Mouse (Mus musculus): Measurements from ENCODE around the gene Csn3.

Csn3 gene

GRCm38 (mm10) chr5:87925372-87925771, at the start of gene Csn3:
TSS of gene Csn3 (plus strand) at chr5:87925579.
- DNase-seq (ENCODE audit: low read depth, low spot score), result no peak

DNA sequence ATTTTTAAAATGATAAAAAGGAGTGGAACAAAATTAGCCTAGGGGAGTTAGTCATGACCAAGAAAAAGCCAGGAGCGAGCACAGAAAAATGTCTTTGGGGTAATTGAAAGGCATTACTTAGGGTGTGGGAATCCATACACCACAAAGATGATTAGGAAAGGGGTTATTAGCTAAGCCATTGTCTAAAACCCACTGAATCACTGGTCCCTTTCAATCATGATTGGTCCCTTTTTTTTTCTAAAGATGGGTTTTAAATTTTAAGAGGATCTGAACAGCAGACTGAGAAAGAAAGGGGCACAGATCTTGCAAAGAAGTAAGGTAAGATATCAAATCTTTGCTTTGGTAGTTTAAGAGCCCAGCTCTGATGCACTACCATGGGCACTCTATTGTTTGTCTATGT, 40.6 kb upstream of the Csn3 start, which contains the start of gene Odam:
Odam (plus strand) TSS at position 301 of the 400 bp plus-strand sequence.
- DNase-seq (ENCODE audit: low read depth, low spot score), result no peak

- DNase-seq (ENCODE audit: low read depth, low spot score), result peak; percentile 37
Observed at GRCm38 (mm10) chr5:87931603-87932002, 6.2 kb downstream of the Csn3 start.

GRCm38 (mm10) chr5:87940752-87941151, 15.4 kb downstream of the Csn3 start:
- DNase-seq (ENCODE audit: low read depth, low spot score), result no peak

- DNase-seq (ENCODE audit: low read depth, low spot score), result no peak
Observed at GRCm38 (mm10) chr5:87942515-87942914, 17.1 kb downstream of the Csn3 start.

DNA sequence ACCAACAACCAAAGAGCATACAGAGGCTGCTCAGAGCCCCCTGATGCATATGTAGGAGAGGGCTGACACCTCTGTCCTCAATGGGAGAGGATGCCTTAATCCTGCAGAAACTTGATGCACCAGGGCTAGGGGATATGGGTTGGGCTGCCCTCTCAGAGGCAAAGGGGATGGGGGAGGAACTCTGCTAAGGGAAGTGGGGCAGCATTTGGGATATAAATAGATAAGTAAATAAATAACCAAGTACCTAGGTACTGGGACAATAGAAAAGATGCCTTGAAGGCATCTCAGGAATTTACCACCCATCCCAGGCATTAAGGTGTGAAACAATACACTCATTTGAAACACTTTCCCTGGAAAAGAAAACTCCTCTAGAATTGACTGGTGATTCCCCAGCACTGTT, 26.5 kb downstream of the Csn3 start:
- peak; percentile 65 for DNase-seq (ENCODE audit: low read depth, low spot score)

DNA sequence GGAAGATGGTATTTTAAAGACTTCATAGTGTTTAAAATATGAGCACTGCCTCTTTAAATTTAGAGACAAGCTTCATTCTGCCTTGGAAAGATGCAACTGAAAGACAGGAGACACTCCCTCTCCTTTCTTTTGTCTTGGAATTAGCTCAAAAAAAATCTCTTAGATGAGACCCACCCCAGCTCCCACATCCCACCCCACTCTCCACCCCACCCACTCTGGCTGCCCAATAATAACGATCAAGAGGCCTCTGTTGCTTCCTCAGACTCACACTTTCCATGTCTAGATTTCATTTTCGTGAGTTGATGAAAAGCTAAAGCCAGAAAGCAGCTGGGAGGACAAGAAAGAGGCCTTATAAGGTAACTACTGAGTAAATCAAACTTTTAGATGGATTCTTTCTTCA, 43.8 kb downstream of the Csn3 start, which contains the start of the genes 2310003L06Rik and Gm28434:
2310003L06Rik (plus strand) TSS at position 259 of the 400 bp plus-strand sequence.
Gm28434 (plus strand) TSS at position 317 of the 400 bp plus-strand sequence.
- peak; percentile 42 for DNase-seq (ENCODE audit: low read depth, low spot score)

DNA sequence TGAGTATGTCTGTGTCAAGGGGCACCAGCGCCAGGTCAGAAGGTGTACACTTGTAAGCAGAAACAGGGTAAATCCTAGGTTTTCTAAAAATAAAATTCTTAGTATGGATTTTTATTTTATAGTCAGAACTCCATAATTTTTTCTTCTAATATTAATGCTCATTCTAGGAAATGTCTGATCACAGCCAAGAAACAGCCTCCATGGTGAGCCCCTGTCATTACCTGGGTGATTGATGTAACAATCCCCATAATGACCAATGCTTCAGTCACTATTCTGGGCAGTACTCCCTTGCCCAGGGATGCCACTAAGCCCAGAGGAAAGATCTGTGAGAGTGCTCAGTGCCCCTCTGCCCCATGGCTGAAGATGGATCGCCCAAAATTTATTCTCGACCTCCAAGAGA, 53.8 kb downstream of the Csn3 start, which contains the start of gene Cabs1:
Cabs1 (plus strand) TSS at position 301 of the 400 bp plus-strand sequence.
- no peak for DNase-seq (ENCODE audit: low read depth, low spot score)

All from ZHBTc4 (cell line).